Mouse (Mus musculus) R1 (cell line): ENCODE results near the gene Chst4.
"Not testable (repeated sequence)": the region's sequence is repeated elsewhere in the genome, so short reads cannot be mapped to it uniquely, and the experiment has no call there.

ENCODE experiments used
- DNase-seq: peaks from one replicate; pipeline ENCODE4 v3.0.0-alpha.2; 2018; ENCODE audit warnings: low read depth, low spot score

Gene Chst4

DNA sequence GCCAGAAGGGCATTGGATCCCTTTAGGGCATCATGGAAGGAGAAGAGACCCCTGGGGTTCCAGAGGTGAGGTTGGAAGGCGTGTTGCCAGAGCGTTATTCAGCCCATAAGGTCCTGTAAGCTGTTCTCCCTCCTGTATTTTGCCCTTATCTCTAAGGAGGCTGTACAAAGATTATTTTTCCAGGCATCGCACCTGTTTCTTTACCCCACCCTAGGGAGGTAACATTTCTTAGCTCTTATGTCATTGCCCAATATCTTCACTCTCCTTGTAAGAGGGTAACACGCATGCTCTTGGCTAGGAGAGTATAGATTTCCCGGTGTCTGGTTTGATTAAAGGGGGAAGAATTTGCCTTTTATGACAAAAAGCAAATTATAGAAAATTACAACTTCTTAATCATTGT is at the start of gene Chst4:
Gene Chst4, minus strand, starts transcription at position 82 of the 400 bp plus-strand sequence.
- DNase-seq = no peak

GRCm38 (mm10) chr8:110082416-110083105 is 43.0 kb upstream of the Chst4 start:
- DNase-seq = peak; percentile 40

GRCm38 (mm10) chr8:110079282-110080221 is 40.0 kb upstream of the Chst4 start, which contains the start of gene Zfp612:
Gene Zfp612 (plus strand): TSS chr8:110079746.
- peak; percentile 69 for DNase-seq

- DNase-seq = no peak
Measured at GRCm38 (mm10) chr8:110074496-110074895, 35.0 kb upstream of the Chst4 start.

- peak; percentile 69 for DNase-seq
Measured at GRCm38 (mm10) chr8:110071600-110071999, 32.1 kb upstream of the Chst4 start.

DNA sequence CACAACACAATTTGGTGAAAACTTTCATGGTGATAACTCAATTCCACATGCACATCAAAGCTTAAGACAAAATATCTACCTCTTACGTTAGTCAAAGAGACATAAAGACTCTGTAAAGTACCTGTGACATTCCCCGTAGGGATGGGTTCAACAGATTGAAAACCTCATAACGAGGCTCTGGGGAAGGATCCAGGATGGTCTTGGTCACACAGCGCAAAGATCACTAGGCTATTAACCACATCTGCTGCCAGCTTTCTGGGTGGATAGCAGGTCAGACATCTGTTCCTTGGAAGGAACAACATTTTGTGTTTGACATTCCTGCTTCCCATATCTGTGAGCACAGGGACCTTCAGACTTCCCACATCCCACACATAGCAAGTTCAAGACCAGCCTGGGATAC is 30.2 kb upstream of the Chst4 start:
- no peak for DNase-seq

GRCm38 (mm10) chr8:110065676-110066075 is 26.1 kb upstream of the Chst4 start:
- no peak for DNase-seq

GRCm38 (mm10) chr8:110064606-110065365 is 25.2 kb upstream of the Chst4 start:
- DNase-seq = no peak

DNA sequence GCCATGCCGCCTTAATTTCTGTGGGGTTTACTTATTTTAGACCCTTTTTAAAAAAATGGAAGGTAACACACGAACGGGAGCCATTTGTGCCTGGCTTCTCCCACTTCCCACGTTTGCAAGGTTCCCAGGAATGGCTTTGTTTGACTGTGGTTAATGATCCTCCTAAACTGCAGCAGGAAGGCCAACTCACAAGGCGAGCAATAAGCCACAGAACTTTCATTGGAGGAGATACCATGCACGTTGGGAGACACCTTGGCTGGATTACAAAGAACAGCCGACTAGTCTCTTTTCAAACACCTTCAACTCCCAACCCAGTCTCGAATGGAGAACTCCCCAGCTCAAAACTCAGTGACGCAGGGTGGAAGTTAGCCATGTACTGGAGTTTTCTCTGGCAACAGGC is 24.6 kb upstream of the Chst4 start:
- DNase-seq = no peak

- DNase-seq = no peak
Measured at GRCm38 (mm10) chr8:110058207-110058606, 18.7 kb upstream of the Chst4 start.

DNA sequence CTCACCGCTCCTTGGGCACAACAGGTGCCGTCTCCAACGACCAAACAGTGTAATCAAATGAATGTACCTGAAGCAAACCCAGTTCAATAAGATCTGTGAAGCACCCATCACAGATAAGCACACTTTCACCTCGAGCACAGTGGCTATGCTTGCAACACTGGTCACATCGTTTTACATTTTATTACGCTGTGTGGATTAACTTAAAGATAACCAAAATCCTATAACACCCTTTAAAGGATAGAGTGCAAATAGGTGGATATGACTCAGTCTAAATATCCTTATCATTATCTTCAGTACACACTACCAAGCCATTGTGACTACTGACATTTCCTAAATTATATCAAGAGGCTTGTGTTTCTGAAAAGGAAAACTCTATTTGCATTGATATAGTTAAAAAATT is 11.7 kb upstream of the Chst4 start:
- DNase-seq = no peak

DNA sequence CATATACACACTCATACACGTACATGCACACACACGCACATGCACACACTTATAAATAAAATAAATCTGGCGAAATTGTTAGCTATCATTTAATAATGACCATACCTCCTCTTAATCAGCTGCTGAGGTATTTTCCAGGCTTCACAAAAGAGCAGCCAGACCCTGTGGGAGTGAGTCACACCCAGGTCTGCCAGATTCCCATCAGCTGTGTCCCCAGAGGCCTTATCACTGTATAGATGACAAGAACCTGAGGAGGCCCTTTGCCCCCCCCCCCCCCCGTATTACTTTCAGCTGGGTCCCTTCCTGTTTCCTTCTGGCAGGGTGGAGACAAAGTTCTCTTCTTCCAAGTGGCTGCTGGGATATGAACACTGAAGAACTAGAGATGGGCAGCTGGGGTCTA is 969 bp upstream of the Chst4 start:
- no peak for DNase-seq

GRCm38 (mm10) chr8:110039216-110039615 is 324 bp downstream of the Chst4 start:
- DNase-seq = no peak

DNA sequence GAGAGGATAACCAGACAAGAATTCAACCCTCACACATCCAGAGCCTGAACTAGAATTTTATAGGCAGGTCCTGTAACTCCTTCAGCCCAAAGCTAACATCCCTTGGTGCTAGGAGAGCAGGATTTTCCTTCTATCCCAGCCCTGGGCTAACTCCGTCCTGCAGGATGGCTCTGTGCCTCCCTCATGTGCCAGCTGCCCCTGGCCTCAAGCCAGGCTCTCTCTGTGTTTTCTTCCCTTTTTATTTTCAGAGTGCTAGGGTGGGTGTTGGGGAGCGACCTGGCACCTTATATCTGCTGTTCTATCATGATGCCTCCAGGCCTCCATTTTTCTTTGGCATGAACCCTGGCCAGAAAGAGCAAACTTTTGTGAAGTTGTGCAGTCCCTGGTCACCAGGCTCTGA is 3.4 kb downstream of the Chst4 start:
- no peak for DNase-seq

GRCm38 (mm10) chr8:110034331-110034730 is 5.2 kb downstream of the Chst4 start:
- DNase-seq = no peak

- DNase-seq = not testable (repeated sequence)
Measured at GRCm38 (mm10) chr8:110033771-110034170, 5.8 kb downstream of the Chst4 start.

DNA sequence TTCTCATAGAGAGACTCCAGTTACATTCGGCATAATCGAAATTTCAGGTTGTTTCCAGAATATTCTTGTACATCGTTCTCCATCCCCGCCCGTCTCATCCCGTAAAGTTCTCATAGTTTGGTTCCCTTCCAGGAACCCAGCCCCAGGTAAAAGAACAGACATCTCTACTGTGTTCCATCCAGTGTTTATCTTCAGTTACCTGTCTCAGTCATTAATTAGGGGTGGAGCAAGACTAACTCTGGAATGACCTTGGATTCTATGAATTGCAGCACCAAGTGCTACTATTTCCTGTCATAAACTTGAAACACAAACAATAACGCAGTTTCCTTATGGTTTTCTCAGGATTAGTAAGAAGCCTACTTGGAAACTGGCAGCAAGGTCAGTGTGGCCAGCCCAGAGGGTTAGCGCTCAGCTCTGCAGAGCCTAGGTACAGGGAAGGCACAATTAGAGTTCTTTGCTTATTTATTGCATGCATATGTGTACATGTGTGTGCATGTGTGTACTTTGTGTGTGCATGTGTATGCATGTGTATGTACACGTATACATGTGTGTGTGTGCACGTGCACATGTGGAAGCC is 16.7 kb downstream of the Chst4 start:
- DNase-seq = no peak

- peak; percentile 30 for DNase-seq
Measured at GRCm38 (mm10) chr8:110022081-110022480, 17.5 kb downstream of the Chst4 start.

DNA sequence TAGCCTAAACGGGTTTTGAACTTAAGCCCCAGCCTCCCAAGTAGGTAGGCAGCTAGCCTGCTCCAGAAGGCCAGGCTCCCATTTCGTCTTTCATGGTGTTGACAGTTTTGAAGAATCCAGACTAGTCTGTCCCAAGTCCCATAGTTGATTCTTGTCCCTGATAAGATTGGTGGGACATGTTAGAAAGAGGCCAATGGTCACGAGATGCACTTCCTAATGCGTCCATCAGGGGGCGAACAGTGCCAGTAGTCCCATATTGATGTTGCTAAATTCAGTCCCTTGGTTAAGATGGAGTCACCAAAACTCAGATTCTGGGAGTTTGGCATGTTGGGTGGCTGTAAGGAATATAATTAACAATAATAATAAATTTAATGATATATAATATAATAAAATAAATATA is 28.7 kb downstream of the Chst4 start:
- DNase-seq = peak; percentile 72

DNA sequence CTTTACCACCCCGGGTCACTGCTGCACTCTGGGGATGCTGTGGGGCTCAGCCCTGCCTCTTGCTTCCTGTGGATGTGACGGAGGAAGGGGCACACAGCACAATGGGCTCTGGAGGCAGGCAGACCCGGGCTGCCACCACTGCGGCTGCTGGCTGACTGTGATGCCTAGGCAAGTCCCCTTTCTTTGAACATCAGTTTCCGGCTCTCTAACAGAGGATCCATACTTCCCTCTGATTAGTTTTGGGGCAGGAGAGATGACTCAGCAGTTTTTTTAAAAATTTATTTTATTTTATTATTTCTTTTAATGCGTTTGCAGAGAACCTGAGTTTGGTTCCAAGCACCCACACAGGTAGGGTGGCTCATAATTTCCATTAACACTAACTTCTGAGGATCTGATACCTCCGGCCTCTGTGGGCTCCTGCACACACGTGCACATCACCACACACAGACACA is 30.5 kb downstream of the Chst4 start:
- peak; percentile 36 for DNase-seq

DNA sequence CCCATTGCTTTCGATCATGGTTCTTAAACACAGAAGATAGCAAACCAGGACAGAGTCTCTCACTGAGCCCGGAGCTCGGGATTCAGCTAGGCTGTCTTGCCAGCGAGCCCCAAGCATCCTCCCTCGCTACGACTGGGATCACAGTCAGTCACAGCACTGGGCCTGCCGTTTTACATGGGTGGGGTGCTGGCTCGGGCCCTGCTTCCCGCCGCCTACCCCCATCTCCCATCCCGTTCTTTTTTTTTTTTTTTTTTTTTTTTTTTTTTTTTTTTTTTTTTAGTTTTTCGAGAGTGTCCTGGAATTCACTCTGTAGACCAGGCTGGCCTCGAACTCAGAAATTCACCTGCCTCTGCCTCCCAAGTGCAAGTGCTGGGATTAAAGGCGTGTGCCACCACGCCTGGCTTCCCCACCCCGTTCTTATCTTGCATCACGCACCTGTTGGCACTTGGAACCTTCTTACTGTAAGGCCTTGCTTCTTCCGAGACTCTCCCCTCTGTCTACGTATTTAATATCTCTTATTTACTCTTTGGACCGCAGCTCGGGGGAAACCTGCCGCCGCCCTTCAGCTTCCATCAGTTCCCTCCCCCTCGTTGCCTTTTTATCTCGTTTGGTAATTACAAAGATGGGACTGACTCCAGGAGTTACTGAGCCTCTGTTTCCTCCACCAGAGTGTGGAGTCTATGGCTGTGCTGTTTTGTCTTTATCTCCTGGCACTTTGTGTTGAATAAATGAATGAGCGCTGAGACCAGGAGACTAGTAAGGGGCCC is 31.1 kb downstream of the Chst4 start:
- DNase-seq = peak; percentile 28
